Mouse (Mus musculus): ENCODE measurements around the gene Palm. TPM values are rescaled to one million over a fixed set of nuclear protein-coding genes. Genes with fewer than 3 reads are reported as not detected.

Palm gene
- polyA plus RNA-seq, 2 experiments, result 55.8 to 76.2 TPM

DNA sequence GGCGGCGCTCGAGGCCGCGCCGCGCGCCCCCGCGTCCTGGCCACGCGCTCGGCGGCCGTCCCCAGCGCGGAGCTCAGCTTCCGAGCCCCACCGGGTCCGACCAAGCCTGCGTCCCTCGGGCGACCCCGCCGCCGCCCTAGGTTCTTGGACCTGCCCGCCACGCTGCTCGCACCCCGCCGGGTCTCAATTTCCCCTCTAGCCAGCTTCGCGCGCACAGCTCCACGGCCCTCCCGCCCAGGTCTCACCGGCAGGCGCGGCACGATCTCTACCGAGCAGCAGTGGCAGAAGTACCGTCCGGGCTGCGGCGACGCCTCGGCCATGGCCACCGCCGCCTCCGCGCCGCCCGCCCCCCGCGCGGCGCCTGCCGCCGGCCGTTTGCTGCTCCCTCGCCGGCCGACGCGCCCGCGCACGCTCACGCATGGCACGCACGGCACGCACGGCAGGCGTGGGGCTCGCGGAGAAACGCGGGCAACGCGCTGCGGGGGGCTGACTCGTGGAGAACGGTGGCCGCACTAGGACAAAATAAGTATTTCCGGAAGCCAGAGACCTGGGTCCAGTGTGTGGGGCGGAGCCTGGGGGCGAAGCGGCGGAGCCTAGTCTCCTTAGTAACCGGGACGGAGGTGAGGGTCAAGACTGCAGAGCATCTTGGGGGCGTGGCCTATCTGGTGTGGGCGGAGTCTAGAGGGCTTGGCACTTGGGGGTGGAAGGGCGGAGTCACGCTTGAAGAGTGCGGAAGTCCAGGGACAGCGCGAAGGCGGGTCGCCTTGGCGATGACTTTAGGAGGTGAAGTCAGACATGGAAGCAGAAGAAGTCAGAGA, 26.7 kb upstream of the Palm start, which contains the start of gene Rnf126:
Gene Rnf126 (minus strand): TSS at position 445 of the 818 bp plus-strand sequence.
- H3K27ac ChIP-seq (replicated peaks; ENCODE audit: low read depth, low read length), result peak within 1 kb of the TSS; percentile 90
- H3K9ac ChIP-seq (ENCODE audit: low read depth, low read length, severe bottlenecking), result peak within 1 kb of the TSS; percentile 95
- H3K4me2 ChIP-seq (replicated peaks; ENCODE audit: low read depth, low read length, severe bottlenecking), result peak within 1 kb of the TSS; percentile 67
- no peaks in the 10 kb centered on the region for H3K9me3 ChIP-seq (ENCODE audit: control insufficient read depth, low read length)
- peaks cover 15% of the 10 kb centered on the region for H3K4me1 ChIP-seq (ENCODE audit: control insufficient read depth, insufficient read depth, low read length)
- DNase-seq (ENCODE audit: low spot score), result peak; percentile 98
- WGBS, result under 1% methylated on average over 59 of the region's 101 CpGs
- H3K27me3 ChIP-seq (ENCODE audit: control insufficient read depth, insufficient read depth, low read length), result no peaks in the 10 kb centered on the region
- 0 out of 2 replicates have a peak, but pooled peaks have one; percentile 39 for TF ChIP-seq POLR2A (IDR thresholded peaks at IDR 0.05; ENCODE audit: borderline replicate concordance, extremely low read depth, insufficient read depth, insufficient read length)
- peak within 1 kb of the TSS; percentile 97 for H3K4me3 ChIP-seq (replicated peaks; ENCODE audit: low read length)
- ATAC-seq (ENCODE audit: low FRiP score, low read depth), result peak; percentile 91
- H3K36me3 ChIP-seq (ENCODE audit: control insufficient read depth, insufficient read depth, low read length), result peaks cover 12% of the 10 kb centered on the region

DNA sequence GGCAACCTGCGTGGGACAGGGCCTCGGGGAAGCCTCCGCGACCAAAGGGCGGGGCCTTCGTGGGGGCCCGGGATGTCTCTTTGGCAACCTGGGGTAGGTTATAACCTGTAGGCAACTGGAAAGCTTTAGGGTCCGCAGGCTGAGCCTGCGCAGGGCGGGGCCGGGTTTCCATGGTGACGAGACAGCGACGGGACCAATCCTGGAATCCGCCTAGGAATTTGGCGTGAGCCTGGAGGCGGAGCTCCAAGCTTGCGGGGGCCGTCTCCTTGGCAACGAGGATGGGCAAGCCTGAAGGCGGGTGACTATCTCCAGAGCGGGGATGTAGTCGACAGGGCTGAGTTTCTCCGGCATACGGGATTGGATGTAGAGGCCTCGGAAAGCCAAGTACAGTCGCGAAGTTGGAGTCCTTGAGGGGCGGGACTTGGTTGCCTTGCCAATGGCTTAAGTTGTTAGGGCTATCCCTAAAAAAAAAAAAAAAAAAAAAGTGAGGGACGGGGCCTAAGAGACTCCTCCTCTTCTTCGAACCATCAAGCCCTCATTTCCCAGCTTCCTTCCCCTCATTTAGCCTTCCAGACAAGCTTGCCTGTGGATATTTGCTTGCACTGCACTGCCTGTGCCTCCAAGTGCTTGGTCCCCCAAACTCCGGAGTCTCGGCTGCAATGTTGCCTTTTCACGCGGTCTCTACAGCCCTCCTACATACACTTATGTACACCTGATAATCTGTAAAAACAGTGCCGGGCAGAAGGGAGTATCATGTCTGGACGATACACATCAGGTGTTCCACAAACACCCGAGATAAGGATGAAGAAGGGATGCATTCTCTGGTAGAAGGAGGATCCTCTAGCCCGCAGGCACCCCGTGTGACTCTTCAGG, 25.8 kb upstream of the Palm start:
- Histone ChIP-seq H3K4me2 (replicated peaks; ENCODE audit: low read depth, low read length, severe bottlenecking) (peak overlapping the region; percentile 67), H3K4me1 (ENCODE audit: control insufficient read depth, insufficient read depth, low read length) (peaks cover 15% of the 10 kb centered on the region), H3K4me3 (replicated peaks; ENCODE audit: low read length) (peak overlapping the region; percentile 97), H3K27me3 (ENCODE audit: control insufficient read depth, insufficient read depth, low read length) (no peaks in the 10 kb centered on the region), H3K27ac (replicated peaks; ENCODE audit: low read depth, low read length) (peak overlapping the region; percentile 90), H3K9me3 (ENCODE audit: control insufficient read depth, low read length) (no peaks in the 10 kb centered on the region), H3K36me3 (ENCODE audit: control insufficient read depth, insufficient read depth, low read length) (0 out of 2 replicates have a peak, but pooled peaks cover 4% of the 10 kb centered on the region), H3K9ac (ENCODE audit: low read depth, low read length, severe bottlenecking) (peak overlapping the region; percentile 95)
- peak; percentile 84 for ATAC-seq (ENCODE audit: low FRiP score, low read depth)
- DNase-seq (ENCODE audit: low spot score), result peak; percentile 93
- no peak for TF ChIP-seq POLR2A (IDR thresholded peaks at IDR 0.05; ENCODE audit: borderline replicate concordance, extremely low read depth, insufficient read depth, insufficient read length)
- WGBS, result 12% methylated on average over 39 of the region's 40 CpGs

DNA sequence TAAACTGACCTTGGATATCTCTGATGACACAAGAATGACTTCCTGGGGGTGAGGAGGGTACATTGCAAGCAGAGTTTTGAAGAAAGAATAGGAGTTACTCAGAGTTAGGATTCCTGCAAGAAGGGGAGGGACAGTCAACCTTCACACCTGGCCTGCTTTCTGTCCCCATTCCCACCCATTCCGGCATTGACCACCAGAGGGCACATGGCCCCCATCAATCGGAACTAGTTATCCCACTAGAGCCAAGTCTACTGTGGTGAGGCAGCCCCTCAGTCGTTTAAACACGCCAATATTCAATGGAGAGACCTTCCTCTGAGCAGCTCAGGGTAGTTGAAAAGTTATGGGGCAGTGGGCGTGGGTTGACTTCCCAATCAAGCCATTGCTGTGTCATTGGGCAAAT, 25.0 kb upstream of the Palm start:
- WGBS, result 1% methylated on average over 5 of the region's 5 CpGs
- ATAC-seq (ENCODE audit: low FRiP score, low read depth) (no peak), DNase-seq (ENCODE audit: low spot score) (peak; percentile 64)
- no peaks in the 10 kb centered on the region for H3K9me3 ChIP-seq (ENCODE audit: control insufficient read depth, low read length)
- peaks cover 15% of the 10 kb centered on the region for H3K4me1 ChIP-seq (ENCODE audit: control insufficient read depth, insufficient read depth, low read length)
- H3K27me3 ChIP-seq (ENCODE audit: control insufficient read depth, insufficient read depth, low read length), result no peaks in the 10 kb centered on the region
- peak overlapping the region; percentile 67; the same call in 1 of the 2 replicates for H3K4me2 ChIP-seq (replicated peaks; ENCODE audit: low read depth, low read length, severe bottlenecking)
- no peak for TF ChIP-seq POLR2A (IDR thresholded peaks at IDR 0.05; ENCODE audit: borderline replicate concordance, extremely low read depth, insufficient read depth, insufficient read length)
- H3K27ac ChIP-seq (replicated peaks; ENCODE audit: low read depth, low read length), result no peak overlapping the region
- 0 out of 2 replicates have a peak, but pooled peaks cover 4% of the 10 kb centered on the region for H3K36me3 ChIP-seq (ENCODE audit: control insufficient read depth, insufficient read depth, low read length)
- H3K9ac ChIP-seq (ENCODE audit: low read depth, low read length, severe bottlenecking), result no peak overlapping the region
- H3K4me3 ChIP-seq (replicated peaks; ENCODE audit: low read length), result no peak overlapping the region

DNA sequence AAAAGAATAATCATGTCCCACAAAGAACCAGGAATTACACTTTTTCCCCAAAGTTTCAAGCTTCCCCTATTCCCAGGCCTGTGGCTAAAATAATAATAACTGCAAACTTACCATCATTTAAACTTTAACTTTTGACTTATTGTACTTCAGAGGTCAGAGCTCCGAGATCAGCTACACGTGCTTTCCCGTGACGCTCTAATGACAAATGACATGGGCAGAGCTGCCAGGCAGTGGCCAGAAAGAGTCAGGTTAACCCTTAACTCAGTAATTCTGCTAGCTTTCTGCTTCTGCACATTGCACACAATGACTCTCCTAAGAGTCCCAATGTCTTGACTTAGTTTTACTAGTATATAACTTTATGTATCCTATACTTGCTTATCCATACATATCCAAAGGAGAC, 24.0 kb upstream of the Palm start:
- H3K27me3 ChIP-seq (ENCODE audit: control insufficient read depth, insufficient read depth, low read length), result no peaks in the 10 kb centered on the region
- no peak overlapping the region for H3K27ac ChIP-seq (replicated peaks; ENCODE audit: low read depth, low read length)
- TF ChIP-seq POLR2A (IDR thresholded peaks at IDR 0.05; ENCODE audit: borderline replicate concordance, extremely low read depth, insufficient read depth, insufficient read length), result no peak
- 0 out of 2 replicates have a peak, but pooled peaks cover 4% of the 10 kb centered on the region for H3K36me3 ChIP-seq (ENCODE audit: control insufficient read depth, insufficient read depth, low read length)
- ATAC-seq (ENCODE audit: low FRiP score, low read depth) (no peak), DNase-seq (ENCODE audit: low spot score) (no peak)
- H3K4me1 ChIP-seq (ENCODE audit: control insufficient read depth, insufficient read depth, low read length), result peaks cover 15% of the 10 kb centered on the region
- H3K9me3 ChIP-seq (ENCODE audit: control insufficient read depth, low read length), result no peaks in the 10 kb centered on the region
- no peak overlapping the region for H3K4me3 ChIP-seq (replicated peaks; ENCODE audit: low read length)
- H3K9ac ChIP-seq (ENCODE audit: low read depth, low read length, severe bottlenecking), result no peak overlapping the region
- WGBS, result 38% methylated on average over 4 of the region's 4 CpGs
- no peak overlapping the region for H3K4me2 ChIP-seq (replicated peaks; ENCODE audit: low read depth, low read length, severe bottlenecking)

DNA sequence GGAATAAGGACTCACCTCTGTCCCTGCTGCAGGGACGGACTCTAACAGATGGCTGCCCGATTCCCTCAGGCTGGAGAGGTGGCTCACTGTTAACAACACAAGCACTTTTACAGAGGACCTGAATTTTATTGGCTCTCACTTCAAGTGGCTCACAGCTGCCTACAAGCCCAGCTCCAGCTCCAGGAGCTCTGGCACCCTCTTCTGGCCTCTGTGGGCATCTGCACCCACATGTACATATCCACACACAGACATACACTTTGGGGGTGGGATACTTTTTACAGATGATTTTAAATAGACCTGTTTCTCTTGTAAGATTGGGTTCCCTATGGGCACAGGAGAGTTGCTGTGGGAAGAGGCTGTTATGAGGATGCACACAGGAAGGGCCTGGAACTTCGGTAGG, 21.1 kb upstream of the Palm start:
- no peaks in the 10 kb centered on the region for H3K27me3 ChIP-seq (ENCODE audit: control insufficient read depth, insufficient read depth, low read length)
- no peak overlapping the region for H3K9ac ChIP-seq (ENCODE audit: low read depth, low read length, severe bottlenecking)
- WGBS, result 71% methylated on average over 3 of the region's 3 CpGs
- no peak overlapping the region for H3K4me2 ChIP-seq (replicated peaks; ENCODE audit: low read depth, low read length, severe bottlenecking)
- no peak overlapping the region for H3K27ac ChIP-seq (replicated peaks; ENCODE audit: low read depth, low read length)
- H3K4me3 ChIP-seq (replicated peaks; ENCODE audit: low read length), result no peak overlapping the region
- no peak for TF ChIP-seq POLR2A (IDR thresholded peaks at IDR 0.05; ENCODE audit: borderline replicate concordance, extremely low read depth, insufficient read depth, insufficient read length)
- DNase-seq (ENCODE audit: low spot score) (no peak), ATAC-seq (ENCODE audit: low FRiP score, low read depth) (no peak)
- H3K9me3 ChIP-seq (ENCODE audit: control insufficient read depth, low read length), result no peaks in the 10 kb centered on the region
- peaks cover 11% of the 10 kb centered on the region; the same call in 1 of the 2 replicates for H3K4me1 ChIP-seq (ENCODE audit: control insufficient read depth, insufficient read depth, low read length)
- H3K36me3 ChIP-seq (ENCODE audit: control insufficient read depth, insufficient read depth, low read length), result no peaks in the 10 kb centered on the region

Measured in limb, embryonic 14.5 days (tissue).